Mouse (Mus musculus): ENCODE measurements around the gene Slc38a1.

- TF ChIP-seq CTCF (IDR thresholded peaks at IDR 0.05; ENCODE audit: insufficient read depth, low read depth, low read length) (no peak), POLR2A (IDR thresholded peaks at IDR 0.05; ENCODE audit: insufficient read depth, low read depth, low read length) (no peak)
Measured at GRCm38 (mm10) chr15:96622376-96622775, 20.3 kb downstream of the Slc38a1 start.

Measured in olfactory bulb, adult 2 months (tissue).